Mouse (Mus musculus): ENCODE results near the gene Fbxo21. TPM values are rescaled to one million over a fixed set of nuclear protein-coding genes. Genes with fewer than 3 reads are reported as not detected.

Gene Fbxo21
- 100 to 1,000 TPM; 125 to 146 (median 137) TPM for total RNA-seq (2022)

DNA sequence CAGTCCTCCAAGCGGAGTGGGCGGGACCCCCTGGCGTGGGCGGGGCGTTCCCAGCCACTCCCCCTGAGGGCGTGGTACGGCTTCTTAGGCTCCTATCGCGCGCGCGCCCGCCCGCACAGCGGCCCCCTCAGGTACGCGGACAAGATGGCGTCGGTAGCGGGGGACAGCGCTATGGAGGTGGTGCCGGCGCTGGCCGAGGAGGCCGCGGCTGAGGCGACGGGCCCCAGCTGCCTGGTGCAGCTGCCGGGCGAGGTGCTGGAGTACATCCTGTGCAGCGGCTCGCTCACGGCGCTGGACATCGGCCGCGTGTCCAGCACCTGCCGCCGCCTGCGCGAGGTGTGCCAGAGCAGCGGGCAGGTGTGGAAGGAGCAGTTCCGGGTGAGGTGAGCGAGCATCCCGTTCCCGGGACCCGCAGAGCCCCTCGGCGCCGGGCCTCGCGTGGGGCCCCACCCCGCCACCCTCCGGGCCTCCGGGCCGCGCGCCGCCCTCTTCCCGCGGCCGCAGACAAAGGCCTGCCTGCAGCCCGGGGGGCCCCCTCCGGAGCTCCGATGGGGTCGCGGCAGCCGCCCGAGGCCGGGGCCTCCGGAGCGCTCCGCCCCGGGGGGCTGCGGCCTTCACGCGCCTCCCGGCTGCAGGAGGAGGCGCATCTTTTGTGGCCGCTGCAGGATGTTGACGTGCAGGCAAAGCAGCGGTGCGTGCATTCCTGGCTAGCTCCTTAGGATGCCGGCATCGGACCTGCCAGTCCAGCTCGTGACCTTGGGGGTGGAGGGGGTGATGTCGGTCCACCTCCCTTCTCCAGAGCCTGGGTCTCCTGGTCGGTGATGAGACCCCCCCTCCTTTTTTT, at the start of gene Fbxo21:
Gene Fbxo21 (plus strand): TSS at position 74 of the 844 bp plus-strand sequence.
- DNase-seq (ENCODE audit: low spot score in 2 of 2): peak; percentile 95

DNA sequence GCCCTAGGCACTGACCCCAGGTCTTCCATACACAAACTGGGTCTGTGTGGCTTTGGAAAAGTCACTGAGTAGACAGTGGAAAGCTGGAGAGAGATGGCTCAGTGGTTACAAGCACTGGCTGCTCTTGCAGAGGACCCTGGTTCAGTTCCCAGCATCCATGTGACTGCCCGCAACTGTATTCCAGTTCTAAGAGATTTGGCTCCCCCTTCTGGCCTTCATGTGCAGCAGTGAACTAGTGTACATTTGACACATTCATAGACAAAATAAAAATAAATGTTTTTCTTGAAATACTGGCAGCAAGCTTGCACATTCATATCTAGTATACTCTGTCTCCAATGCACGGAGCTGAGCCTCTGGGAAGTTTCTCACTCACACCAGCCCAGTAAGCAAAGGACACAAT, 48.0 kb upstream of the Fbxo21 start:
- DNase-seq (ENCODE audit: low spot score in 2 of 2): no peak

DNA sequence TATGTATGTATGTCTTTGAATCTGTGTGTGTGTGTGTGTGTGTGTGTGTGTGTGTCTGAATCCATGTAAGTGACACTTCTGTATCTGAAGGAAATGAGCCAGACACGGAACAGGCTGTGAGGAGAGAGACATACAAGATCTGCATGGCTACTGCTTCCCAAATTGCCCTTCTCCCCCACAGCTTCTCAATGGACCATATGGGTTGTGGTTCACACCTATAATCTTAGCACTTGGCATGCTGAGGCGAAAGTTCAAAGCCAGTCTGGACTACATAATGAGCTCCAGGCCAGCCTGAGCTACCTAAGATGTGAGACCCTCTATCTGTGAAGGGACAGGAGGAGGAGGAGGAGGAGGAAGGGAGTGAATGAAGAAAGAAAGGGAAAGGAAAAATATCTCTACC, 44.3 kb upstream of the Fbxo21 start:
- no peak for DNase-seq (ENCODE audit: low spot score in 2 of 2)

DNA sequence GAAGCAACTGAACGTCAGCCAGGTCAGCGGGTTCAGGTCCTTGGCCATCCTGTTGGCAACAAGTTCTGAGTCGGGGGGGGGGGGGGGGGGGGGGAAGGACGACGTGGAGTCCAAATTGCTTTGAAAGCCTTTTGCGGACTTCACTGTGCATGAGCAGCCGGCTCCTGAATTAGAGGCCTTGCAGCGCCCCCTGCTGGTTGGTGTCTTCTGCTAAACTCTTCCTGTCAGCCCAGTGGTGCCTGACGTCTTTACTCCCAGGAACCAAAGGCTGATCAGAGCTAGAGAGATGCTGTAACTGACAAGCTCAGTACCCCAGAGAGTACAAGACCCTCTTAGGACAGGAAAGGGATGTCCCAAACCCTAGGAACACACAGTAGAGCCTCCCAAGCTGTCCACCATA, 43.7 kb upstream of the Fbxo21 start:
- DNase-seq (ENCODE audit: low spot score in 2 of 2): peak; percentile 72 to 87

DNA sequence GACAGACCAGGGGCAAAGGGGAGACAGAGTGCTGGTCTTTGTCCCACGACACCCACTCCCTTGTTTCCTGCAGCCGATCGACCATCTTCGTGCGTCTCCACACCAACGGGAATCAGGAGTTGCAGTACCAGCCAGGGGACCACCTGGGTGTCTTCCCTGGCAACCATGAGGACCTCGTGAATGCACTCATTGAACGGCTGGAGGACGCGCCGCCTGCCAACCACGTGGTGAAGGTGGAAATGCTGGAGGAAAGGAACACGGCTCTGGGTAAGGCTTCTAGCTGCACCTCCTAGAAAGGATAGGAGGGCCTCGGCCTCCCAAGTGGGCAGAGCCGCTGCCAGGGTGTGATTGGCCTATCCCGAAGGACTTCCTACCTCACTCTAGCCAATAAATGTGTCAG, 40.2 kb upstream of the Fbxo21 start:
- DNase-seq (ENCODE audit: low spot score in 2 of 2): no peak

DNA sequence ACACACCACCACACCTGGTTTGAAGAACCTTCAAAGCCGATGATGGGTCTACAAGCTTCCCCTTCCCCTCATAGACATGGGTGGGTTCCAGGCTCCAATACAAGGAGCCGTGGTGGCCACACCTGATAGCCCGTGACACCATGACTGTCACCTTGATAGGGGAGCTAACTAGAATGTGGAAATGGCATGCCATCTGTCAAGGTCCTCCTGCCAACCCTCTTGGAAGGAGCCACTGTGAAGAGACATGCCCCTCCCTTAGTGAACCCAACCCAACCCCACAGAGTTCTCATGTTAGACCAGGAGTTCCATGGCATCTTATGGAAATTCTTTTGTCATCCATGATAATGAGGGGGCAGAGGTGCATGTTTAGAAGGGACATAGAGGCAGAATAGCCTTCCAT, 39.3 kb upstream of the Fbxo21 start:
- no peak for DNase-seq (ENCODE audit: low spot score in 2 of 2)

DNA sequence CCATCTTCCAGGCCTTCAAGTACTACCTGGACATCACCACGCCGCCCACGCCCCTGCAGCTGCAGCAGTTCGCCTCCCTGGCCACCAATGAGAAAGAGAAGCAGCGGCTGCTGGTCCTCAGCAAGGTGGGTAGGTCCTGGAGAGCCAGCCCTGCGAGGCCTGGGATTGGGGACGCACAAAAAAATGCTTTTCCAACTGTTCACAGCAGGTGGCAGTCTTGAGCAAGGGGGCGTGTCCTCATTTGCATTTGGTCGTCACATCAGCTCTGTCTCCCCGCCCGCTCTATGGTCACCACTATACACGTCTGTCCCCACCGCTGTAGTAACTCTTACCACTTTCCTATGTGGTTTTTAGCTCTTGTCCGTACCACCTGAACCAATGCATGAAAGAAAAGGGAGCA, 38.3 kb upstream of the Fbxo21 start:
- DNase-seq (ENCODE audit: low spot score in 2 of 2): peak in 1 of 2 experiments; percentile 43

DNA sequence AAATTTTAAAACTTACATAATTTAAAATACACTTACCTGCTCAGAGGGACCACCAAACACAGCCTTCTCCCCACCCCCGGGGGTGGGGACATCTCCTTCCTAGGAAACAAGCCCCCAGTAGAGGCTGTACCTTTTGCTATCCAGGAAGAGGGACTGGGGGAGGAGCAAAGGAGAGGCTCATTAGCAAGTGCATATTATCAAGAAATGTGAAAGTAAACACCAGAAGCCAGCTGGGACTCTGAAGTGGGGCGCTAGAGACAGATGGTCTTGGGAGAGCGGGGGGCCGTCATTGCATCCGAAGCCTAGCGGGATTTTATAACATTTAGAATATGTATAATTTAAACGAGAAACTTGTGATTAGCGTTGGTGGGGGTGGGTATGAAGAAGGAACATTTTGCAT, 37.1 kb upstream of the Fbxo21 start:
- DNase-seq (ENCODE audit: low spot score in 2 of 2): peak; percentile 49 to 52

DNA sequence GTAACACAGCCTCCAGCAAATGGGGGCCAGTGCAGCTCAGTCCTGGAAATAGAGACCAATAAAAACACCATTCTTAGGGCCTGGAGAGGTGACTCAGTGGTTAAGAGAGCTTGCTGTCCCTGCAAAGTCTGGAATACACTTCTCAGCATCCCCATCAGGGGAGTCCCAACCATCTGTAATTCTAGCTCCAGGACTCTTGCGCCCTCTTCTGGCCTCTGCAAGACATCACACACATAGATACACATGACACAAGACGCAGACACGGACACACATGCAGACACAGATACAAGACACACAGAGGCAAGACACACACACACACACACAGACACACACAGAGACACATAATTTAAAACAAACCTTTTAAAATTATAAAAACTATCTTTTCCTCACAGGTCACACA, 35.0 kb upstream of the Fbxo21 start:
- no peak for DNase-seq (ENCODE audit: low spot score in 2 of 2)

DNA sequence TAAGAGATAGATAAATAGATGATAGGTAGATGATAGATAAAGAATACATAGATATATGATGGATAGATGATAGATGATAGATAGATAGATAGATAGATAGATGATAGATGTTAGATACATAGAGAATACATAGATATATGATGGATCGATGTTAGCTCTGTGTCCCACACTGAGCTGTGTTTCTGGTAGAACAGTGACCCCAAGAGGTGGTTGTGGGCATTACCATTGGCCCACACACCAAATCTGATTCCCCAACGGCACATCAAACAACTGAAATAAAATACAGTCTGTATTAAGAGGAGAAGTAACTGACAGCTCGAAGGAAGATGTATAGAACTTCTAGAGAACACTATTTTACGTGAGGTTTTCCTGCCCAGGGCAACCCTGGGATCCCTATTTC, 29.9 kb upstream of the Fbxo21 start:
- peak in 1 of 2 experiments; percentile 72 for DNase-seq (ENCODE audit: low spot score in 2 of 2)

DNA sequence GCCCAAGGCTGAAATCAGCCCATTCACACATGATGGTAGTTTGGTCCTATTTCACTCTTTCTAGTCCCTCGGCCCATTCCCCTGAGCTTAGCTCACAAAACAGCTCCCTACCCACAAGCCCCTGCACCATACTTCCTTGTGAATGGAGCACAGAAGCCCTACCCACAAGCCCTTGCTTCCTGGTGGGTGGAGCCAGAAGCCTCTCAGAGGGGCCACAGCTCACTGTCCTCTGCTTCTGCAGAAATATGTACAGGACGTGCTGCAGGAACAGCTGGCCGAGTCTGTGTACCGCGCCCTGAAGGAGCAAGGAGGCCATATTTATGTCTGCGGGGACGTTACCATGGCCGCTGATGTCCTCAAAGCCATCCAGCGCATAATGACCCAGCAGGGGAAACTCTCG, 27.1 kb upstream of the Fbxo21 start:
- no peak for DNase-seq (ENCODE audit: low spot score in 2 of 2)

DNA sequence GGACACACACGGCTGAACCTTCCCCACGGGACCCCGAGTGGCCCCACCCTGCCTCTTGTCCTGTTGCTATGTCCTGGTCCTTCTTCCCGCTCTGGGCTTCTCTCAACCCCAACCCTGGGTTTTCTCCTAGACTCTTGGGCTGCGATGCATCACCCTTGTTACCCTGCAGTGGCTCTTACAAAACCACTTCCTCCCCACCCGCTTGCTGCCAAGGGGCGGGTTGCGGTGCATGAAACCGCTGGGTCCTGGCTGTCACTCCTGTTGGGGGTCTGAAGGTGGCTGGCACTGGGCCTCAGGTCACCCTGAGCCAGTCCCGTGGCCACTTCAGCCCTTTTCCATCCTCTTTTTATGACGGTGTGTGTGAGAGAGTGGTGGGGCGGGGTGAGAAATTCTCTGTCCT, 22.6 kb upstream of the Fbxo21 start:
- DNase-seq (ENCODE audit: low spot score in 2 of 2): no peak

DNA sequence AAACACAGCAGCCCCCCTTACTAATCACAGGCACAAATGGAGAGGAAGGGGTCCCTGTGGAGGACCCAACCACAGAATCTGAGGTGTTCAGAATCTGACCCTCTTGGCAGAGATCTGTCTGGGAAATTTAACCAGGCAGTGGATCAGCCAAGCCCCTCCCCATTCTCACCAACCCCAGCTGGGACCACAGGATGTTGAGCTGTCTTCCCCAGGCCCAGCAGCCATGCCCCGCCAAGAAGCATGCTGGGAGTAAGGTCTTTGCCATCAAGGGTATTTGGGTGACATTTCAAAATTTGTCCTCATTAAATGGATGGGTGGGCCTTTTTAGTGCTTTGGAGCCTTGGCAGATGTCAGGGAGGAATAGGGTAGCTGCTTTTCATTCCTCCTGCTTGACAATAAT, 22.1 kb upstream of the Fbxo21 start:
- DNase-seq (ENCODE audit: low spot score in 2 of 2): no peak

DNA sequence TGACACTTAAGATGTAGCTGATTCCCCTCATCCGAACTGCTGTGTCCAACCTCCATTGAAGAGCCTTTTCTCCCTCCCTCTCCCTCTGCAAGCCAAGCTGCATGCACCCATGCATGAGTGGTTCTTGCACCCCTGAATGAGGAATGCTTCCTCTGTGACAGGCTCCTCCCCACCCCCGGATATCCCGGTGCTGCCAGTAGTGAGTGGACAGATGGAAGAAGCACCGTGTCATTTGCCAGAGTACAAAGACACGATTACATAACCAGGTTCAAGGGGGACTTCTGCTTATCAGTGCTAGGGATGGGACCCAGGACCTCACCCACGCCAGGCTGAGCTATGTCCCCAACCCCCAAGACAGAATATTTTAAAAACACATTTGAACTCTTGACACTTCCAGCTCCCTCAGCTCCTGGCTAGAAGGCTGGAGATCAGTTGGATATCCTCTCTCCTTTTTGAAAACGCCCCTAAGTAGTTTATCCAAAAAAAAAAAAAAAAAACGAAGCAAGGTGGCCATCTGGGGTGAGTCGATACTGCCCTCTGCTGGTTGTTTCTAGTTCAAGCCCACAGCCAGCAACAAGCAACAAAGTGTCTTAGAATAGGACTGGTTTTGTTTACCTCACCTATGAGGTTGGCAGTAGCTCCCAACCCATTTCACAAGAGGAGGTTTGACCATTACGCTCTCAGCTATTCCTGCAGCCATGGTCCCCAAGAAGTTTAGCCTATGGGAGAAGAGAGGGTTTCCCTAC, 20.7 kb upstream of the Fbxo21 start:
- DNase-seq (ENCODE audit: low spot score in 2 of 2): peak in 1 of 2 experiments; percentile 44

DNA sequence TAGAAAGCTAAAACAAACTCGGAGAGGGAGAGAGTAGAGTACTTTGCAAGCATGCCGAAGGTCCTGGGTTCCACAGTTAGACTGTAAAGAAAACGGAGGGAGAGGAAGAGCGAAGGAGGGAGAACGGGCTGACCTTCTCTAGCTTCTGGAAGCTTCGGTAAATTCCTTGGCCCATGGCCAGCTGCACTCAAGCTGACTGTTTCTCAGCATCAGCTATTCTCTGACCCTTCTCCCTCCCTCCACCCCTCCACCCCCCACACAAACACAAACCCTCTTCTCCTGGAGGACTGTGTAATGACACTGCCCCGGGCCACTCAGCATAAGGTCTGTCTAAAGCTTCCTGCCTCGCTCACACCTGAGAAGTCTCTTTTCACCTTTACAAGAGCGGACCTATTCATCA, 11.8 kb upstream of the Fbxo21 start:
- DNase-seq (ENCODE audit: low spot score in 2 of 2): no peak

DNA sequence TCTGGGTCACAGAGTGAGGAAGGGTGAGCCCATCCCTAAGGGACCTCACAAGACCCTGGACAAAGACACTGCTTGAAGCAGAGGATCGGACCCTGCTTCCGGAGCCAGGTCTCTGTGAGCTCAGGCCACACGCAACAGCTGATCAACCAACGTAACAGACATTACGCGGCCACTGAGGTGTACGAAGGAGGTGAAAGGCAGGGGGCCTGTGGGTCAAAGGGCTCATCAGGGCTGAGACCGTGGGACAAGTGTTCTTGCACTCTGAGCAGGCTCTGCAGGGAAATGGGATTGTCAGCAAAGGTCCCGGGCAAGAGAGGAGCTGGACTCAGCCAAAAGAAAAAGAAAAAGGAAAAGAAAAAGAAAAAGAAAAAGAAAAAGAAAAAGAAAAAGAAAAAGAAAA, 9.6 kb upstream of the Fbxo21 start:
- no peak for DNase-seq (ENCODE audit: low spot score in 2 of 2)

DNA sequence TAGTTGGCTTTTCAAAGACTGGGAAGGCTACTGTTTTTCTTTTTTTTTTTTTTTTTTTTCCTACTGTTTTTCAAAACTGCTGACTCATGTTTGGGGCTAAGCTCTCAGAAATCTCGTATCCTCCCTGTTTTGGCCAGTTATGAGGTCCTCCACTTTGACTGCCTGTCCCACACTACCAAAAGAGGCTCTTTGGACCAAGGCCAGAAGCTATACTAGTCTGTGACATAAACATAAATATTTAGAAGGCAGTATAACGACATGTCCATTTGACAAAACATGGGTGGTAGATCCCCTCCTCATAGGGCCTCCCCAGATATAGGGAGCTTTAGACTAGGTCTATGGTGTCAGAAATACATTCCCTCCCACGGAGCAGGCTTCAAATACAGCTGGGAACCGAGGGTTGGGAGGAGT, 8.9 kb upstream of the Fbxo21 start:
- no peak for DNase-seq (ENCODE audit: low spot score in 2 of 2)

DNA sequence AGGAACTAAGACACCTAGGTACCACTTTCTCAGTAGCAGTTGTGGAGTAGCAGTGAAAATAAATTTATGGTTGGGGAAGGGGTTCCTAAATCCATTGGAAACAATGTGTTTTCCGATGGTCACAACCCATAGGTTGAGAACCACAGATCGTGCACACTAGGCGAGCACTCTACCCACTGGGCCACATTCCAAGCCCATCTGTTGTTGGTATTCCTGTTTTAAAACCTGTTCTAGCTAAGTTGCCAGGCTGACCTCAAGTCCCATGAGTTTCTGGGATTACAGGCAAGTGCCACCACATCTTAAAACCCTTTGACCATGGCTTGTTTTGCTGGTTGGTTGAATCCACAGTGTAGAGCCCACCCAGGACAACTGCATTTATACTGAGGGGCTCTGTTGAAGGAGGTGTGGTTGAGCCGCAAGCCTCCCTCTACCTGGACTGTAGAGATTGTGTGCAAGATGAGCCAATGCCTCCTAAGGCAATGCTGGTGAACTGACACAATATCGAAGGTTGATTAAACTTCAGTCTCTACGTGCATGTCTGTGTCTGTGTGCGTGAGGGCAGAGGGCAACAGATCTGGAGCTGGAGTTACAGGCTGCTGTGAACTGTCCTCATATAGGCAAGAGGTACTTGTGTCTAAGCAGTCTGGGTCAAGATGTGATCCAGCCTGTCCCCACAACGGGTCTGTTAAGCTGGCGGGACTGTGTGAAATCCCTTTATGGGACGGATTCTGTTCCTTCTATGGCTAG, 6.7 kb upstream of the Fbxo21 start:
- no peak for DNase-seq (ENCODE audit: low spot score in 2 of 2)

DNA sequence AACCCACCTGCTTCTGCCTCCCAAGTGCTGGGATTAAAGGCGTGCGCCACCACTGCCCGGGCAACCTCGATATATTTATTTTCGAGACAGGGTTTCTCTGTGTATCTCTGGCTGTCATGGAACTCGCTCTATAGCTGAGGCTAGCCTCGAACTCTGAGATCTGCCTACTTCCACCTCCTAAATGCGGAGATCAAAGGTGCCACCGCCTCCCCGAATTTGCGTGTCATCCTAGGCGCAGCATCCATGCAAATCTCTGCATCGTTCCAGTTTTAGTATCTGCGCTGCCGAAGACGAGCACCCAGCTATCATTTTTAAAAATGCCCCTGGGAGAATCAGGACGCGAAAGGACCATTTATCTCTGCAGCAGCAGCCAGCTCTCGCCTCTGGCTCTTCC, 270 bp upstream of the Fbxo21 start:
- DNase-seq (ENCODE audit: low spot score in 2 of 2): no peak

DNA sequence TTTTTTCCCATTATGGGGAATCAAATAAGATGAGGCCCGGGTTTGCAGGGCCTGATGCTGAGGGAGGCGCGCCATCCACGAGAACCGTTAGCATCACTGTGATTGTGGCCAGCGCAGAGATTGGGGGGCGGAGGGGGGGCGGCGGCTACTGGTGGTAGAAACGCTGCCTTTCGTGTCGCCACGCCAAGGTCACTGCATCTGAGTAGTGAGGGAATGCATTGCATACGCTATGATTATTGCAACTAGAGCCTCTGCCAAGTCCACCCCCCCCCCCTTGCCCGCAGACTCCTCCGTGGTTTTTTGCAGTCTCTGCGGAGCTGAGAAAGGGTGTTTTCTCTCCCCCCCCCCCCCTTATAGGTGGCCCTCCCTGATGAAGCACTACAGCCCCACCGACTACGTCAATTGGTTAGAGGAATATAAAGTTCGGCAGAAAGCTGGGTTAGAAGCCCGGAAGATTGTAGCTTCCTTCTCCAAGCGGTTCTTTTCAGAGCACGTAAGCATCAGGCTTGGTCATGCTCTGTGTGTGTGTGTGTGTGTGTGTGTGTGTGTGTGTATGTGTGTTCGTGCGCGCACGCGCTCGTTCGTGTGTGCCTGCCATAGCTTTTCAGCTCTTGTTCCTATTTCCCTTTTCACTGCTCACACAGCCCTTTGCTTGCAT, 1.1 kb downstream of the Fbxo21 start:
- peak in 1 of 2 experiments; percentile 45 for DNase-seq (ENCODE audit: low spot score in 2 of 2)

DNA sequence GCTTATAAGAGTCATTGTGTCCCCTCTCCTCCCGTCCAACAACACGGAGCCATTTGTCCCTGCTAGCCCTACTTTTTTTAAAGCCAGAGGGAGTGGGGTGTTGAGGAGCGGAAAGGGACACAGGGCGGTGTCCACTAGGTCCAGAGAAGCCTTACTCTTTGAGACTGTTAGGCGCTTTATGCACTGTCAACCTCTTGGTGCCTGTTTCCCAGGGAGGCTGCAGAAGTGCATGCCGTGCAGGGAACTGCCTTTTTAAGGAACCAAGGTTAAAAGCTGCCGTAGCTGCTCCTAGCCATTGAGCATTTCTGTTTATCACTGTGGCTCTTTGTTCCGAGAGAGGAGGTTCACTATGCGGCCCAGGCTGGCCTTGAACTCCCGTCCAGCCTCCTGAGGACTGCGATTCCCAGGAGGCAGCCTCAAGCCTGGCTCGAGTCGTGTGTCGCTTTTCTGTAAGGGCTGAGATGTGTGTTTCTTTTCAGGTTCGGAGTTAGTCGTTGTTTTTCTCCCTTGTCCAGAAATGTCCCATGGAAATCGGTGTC, 1.7 kb downstream of the Fbxo21 start:
- DNase-seq (ENCODE audit: low spot score in 2 of 2): no peak
